Mouse (Mus musculus) thymus, postnatal 25 days (tissue): Measurements from ENCODE around the gene 9130213A22Rik.

Source experiments
- DNase-seq: peaks from one replicate; pipeline ENCODE4 v3.0.0; 2022

9130213A22Rik gene

DNA sequence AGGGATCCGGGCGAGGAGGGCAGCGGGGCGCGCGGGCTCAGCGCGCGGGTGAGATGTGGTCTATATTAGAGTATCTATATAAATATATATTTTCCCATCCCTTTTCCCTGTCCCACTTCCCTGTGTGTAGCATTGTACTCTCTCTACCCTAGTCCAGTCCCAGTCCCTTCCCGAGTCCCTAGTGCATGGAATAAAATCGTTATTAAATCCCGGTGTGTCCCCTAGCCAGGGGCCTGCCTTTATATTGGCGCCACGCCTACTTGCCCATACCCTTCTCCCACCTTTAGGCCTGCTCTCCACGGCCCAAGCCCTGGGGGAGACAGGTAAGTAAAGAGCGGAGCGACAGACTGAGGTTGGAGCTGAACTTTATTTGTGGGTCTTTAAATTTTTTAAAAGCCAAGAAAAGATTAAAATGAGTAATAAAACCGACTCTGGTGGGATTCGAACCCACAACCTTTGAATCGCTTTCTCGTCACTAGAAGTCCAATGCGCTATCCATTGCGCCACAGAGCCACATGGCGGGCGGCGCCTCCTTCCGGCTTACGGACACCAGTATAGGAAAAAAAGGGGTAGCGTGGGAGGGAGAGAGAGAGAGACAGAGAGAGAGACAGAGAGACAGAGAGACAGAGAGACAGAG lies 785 bp upstream of the 9130213A22Rik start:
- peak; percentile 88 for DNase-seq

DNA sequence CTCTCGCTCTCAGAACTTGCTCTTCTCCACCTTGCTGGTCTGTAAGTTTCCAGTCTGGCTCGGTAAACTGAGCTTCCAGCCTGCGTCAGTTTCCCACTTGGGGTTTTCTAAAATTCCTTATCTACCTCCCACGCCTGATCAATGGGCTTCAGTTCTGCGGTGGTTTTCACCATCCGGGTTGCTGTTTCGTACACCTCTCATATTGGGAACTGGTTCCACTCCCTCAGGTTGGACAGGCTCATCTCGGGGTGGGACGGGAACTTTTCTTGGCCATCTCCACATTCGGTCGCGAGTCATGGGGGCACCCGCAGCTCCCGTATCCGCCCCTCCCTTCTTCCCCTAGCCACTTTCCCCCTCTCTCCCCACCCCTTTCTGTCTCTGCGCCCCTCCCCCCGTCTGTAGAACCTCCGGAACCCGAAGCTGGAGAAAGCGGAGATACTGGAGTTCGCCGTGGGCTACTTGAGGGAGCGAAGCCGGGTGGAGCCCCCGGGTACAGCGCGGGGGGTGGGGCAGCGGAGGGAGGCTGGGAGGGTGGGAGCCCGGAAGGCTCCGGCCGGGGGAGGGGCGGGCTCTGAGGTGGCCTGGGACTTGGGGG lies 551 bp downstream of the 9130213A22Rik start:
- no peak for DNase-seq

GRCm38 (mm10) chr11:69121001-69121740 lies 1.2 kb downstream of the 9130213A22Rik start:
- DNase-seq: no peak

DNA sequence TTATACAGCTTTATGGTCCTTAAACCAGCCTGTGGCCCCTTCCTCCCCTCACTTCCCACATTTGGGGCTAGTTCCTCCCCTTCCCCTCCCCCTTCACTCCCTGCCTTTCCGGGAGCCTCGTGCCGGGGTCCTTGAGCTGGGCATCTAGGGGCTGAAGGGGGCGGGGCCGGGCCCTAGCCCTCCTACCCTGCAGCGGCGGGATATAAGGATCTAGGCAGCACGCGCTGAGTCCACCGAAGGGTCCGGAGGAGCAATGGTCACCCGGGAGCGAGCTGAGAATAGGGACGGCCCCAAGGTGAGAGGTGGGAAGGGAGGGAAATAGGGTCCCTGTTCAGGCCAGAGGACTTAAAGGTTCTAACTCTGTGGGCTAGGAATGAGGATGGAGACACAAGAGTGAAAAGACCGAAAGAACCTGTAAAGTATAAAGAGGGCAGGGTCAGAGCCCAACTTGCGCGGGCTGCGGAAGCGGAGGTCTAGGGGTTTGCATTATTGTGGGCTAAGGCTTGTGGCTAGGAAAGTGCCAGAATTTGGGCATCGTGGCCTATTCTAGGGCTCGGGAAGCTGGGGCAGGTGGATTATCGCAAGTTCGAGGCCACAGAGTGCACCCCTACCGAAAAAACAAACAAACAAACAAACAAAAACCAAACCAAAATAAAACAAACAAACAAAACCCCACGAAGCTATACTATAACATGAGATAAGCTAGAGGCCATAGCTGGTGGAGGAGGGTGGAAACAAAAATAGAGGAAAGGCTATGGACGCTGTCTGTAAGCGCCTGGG lies 2.0 kb downstream of the 9130213A22Rik start, which contains the start of gene Hes7:
Gene Hes7 (plus strand): TSS at position 184 of the 780 bp plus-strand sequence.
- DNase-seq: no peak

GRCm38 (mm10) chr11:69119446-69120155 lies 2.8 kb downstream of the 9130213A22Rik start:
- no peak for DNase-seq

- DNase-seq: peak; percentile 91
These were observed 3.6 kb downstream of the 9130213A22Rik start for GRCm38 (mm10) chr11:69118765-69119164.

DNA sequence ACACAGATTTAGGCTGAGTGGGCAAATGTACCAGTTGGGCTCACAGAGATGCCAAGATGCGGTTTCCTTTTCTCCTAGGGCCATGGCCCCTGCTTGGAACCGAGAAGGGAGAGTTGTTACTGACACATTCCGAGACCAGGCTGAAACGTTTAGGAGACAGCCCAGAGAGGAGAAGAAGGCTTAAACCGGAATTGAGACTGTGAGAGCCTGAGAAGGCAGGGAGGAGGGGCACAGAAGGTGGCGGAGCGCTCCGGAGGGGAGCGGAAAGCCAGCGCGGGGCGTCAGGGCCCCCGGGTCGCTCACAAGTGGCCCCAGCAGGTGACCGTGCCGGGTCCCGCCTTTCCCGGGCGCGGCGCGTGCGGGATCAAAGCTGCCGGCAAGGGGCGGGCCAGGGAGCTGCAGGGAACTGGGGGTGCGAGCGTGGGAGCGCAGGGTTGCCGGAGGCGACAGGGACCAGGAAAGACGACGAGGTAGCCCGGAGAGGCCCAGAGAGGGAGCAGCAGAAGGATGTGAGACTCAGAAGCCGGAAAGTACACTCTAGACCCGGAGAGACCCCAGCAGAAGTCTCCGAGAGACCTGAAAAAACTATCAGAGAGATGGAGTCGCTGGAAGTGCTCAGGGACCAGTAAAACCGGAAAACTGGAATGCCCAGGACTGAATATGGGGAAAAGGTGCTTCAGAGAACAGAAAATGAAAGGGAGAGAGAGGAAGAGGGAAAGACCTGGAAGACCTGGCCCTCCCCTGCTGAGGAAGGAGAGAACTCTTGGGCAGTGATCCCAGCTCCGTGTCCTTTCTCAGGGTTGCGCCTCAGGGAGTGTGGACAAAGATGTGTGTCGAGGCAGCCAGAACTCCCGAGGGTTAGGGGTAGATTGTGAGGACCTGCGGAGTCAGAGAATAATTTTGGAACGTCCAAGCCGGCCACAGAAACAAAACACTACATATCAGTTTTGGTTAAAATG lies 4.4 kb downstream of the 9130213A22Rik start:
- DNase-seq: peak; percentile 80

GRCm38 (mm10) chr11:69116843-69117242 lies 5.5 kb downstream of the 9130213A22Rik start:
- no peak for DNase-seq

GRCm38 (mm10) chr11:69114621-69115020 lies 7.8 kb downstream of the 9130213A22Rik start:
- no peak for DNase-seq

GRCm38 (mm10) chr11:69114018-69114417 lies 8.4 kb downstream of the 9130213A22Rik start:
- DNase-seq: no peak

GRCm38 (mm10) chr11:69111865-69112264 lies 10.5 kb downstream of the 9130213A22Rik start:
- DNase-seq: no peak

- no peak for DNase-seq
These were observed 11.2 kb downstream of the 9130213A22Rik start for GRCm38 (mm10) chr11:69111051-69111810.

- peak; percentile 91 for DNase-seq
These were observed 11.9 kb downstream of the 9130213A22Rik start for GRCm38 (mm10) chr11:69110319-69111046.

GRCm38 (mm10) chr11:69109032-69109900 lies 13.1 kb downstream of the 9130213A22Rik start:
- no peak for DNase-seq

DNA sequence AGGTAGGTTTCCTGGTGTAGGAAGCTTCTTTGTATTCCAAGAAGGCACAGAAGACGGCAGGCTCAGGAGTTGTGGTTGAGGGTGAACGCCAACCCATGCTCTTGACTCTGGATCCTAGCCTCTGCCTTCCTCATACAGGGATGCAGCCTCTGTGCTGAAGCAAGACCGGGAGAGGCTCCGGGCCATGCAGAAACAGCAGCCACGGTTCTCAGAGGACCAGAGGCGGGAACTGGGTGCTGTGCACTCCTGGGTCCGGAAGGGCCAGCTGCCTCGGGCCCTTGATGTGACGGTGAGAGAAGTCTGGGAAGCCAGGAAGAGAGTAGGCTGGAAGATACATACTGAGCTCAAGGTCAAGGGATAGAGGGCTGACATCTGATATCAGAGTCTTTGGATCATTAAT lies 14.2 kb downstream of the 9130213A22Rik start:
- no peak for DNase-seq

- DNase-seq: no peak
These were observed 14.7 kb downstream of the 9130213A22Rik start for GRCm38 (mm10) chr11:69107676-69108075.

GRCm38 (mm10) chr11:69106842-69107241 lies 15.5 kb downstream of the 9130213A22Rik start:
- DNase-seq: no peak

GRCm38 (mm10) chr11:69106299-69106698 lies 16.1 kb downstream of the 9130213A22Rik start:
- DNase-seq: no peak

GRCm38 (mm10) chr11:69105796-69106195 lies 16.6 kb downstream of the 9130213A22Rik start:
- DNase-seq: no peak
